Mouse (Mus musculus) myocyte (in vitro differentiated cells): ENCODE data around the gene Krtap3-2. TPM values are rescaled to one million over a fixed set of nuclear protein-coding genes. Genes with fewer than 3 reads are reported as not detected.

Source experiments
- H3K27me3 ChIP-seq: one replicate; pipeline ENCODE4 v1.6.1; 2011; ENCODE audit not compliant: control insufficient read depth, insufficient read depth, insufficient read length
- H3K36me3 ChIP-seq: one replicate; pipeline ENCODE4 v1.6.1; 2011; ENCODE audit not compliant: control insufficient read depth, insufficient read depth
- H3K4me2 ChIP-seq: one replicate; pipeline ENCODE4 v1.6.1; 2011; ENCODE audit warnings: low read depth, control low read depth
- H3K4me3 ChIP-seq: one replicate; pipeline ENCODE4 v1.5.1; 2011; ENCODE audit warnings: mild to moderate bottlenecking, control low read depth, moderate library complexity
- H3K79me2 ChIP-seq: one replicate; pipeline ENCODE4 v1.6.1; 2011; ENCODE audit not compliant: control insufficient read depth, insufficient read depth
- H3ac ChIP-seq: one replicate; pipeline ENCODE4 v1.6.1; 2011; ENCODE audit not compliant: control insufficient read depth, insufficient read length
- CEBPB ChIP-seq: IDR thresholded peaks from 2 replicates; pipeline ENCODE4 v1.6.1; 2011; ENCODE audit warnings: mild to moderate bottlenecking, moderate library complexity; ENCODE audit not compliant: poor library complexity, insufficient read depth, severe bottlenecking
- E2F4 ChIP-seq: IDR thresholded peaks from one replicate; pipeline ENCODE4 v1.6.1; 2011; ENCODE audit warnings: mild to moderate bottlenecking, control low read depth, moderate library complexity; ENCODE audit not compliant: insufficient read depth
- POLR2A ChIP-seq: IDR thresholded peaks from one replicate; pipeline ENCODE4 v1.6.1; 2011; ENCODE audit warnings: low read depth, mild to moderate bottlenecking, control low read depth, moderate library complexity; ENCODE audit not compliant: insufficient read length
- POLR2AphosphoS2 ChIP-seq: IDR thresholded peaks from one replicate; pipeline ENCODE4 v1.6.1; 2011; ENCODE audit warnings: low read depth, control low read depth; ENCODE audit not compliant: insufficient read length
- REST ChIP-seq: IDR thresholded peaks from one replicate; pipeline ENCODE4 v1.6.1; 2011; ENCODE audit warnings: mild to moderate bottlenecking, control low read depth, moderate library complexity; ENCODE audit not compliant: insufficient read depth, insufficient read length
- TCF12 ChIP-seq: IDR thresholded peaks from one replicate; pipeline ENCODE4 v1.6.1; 2011; ENCODE audit warnings: mild to moderate bottlenecking, control low read depth; ENCODE audit not compliant: poor library complexity, insufficient read depth, severe bottlenecking
- polyA plus RNA-seq: library from polyadenylated mRNA; unstranded; fragments of >200 nt; fragmentation: generic; extraction: Trizol; gene quantifications from one replicate; pipeline ENCODE4 v1.2.1, GENCODE M21; 2012; ENCODE audit warnings: missing spikeins

Gene Krtap3-2
- polyA plus RNA-seq, 1 experiment, result not detected

GRCm38 (mm10) chr11:99514098-99514497 is 42.6 kb downstream of the Krtap3-2 start:
- Histone ChIP-seq H3K79me2 (no peaks in the 10 kb centered on the region), H3K27me3 (no peaks in the 10 kb centered on the region), H3K4me2 (no peak overlapping the region), H3K4me3 (no peak overlapping the region), H3K36me3 (no peaks in the 10 kb centered on the region), H3ac (no peak overlapping the region)
- TF ChIP-seq REST (no peak), TCF12 (no peak), POLR2AphosphoS2 (no peak), CEBPB (no peak), POLR2A (no peak), E2F4 (no peak)

Other genes with a start within 250 kb of the Krtap3-2 start
- gene Krt25, start 233.9 kb downstream of the Krtap3-2 start, polyA plus RNA-seq, result not detected
- gene Krt26, start 218.9 kb downstream of the Krtap3-2 start, polyA plus RNA-seq, result not detected
- not detected for gene Krt27, start 205.7 kb downstream of the Krtap3-2 start, polyA plus RNA-seq
- gene Krt28, start 181.9 kb downstream of the Krtap3-2 start, polyA plus RNA-seq, result 0.04 TPM
- 6.7 TPM for gene Krt10, start 167.5 kb downstream of the Krtap3-2 start, polyA plus RNA-seq
- not detected for gene Krt12, start 134.6 kb downstream of the Krtap3-2 start, polyA plus RNA-seq
- gene Krt20, start 118.7 kb downstream of the Krtap3-2 start, polyA plus RNA-seq, result not detected
- 0.02 TPM for gene Krt23, start 63.7 kb downstream of the Krtap3-2 start, polyA plus RNA-seq
- gene Krt39, start 35.5 kb downstream of the Krtap3-2 start, polyA plus RNA-seq, result not detected
- not detected for gene Krt40, start 13.7 kb downstream of the Krtap3-2 start, polyA plus RNA-seq
- gene Krtap3-3, start 6.0 kb downstream of the Krtap3-2 start, polyA plus RNA-seq, result not detected
- gene Gm11939, start 2.6 kb upstream of the Krtap3-2 start, polyA plus RNA-seq, result not detected
- not detected for gene Krtap3-1, start 9.8 kb upstream of the Krtap3-2 start, polyA plus RNA-seq
- not detected for gene Krtap1-5, start 24.2 kb upstream of the Krtap3-2 start, polyA plus RNA-seq
- gene Krtap1-4, start 26.8 kb upstream of the Krtap3-2 start, polyA plus RNA-seq, result not detected
- not detected for gene Krtap1-3, start 34.5 kb upstream of the Krtap3-2 start, polyA plus RNA-seq
- gene Krtap9-3, start 41.3 kb upstream of the Krtap3-2 start, polyA plus RNA-seq, result not detected
- gene Gm11938, start 46.5 kb upstream of the Krtap3-2 start, polyA plus RNA-seq, result not detected
- gene Gm11937, start 53.3 kb upstream of the Krtap3-2 start, polyA plus RNA-seq, result not detected
- gene Krtap2-4, start 58.0 kb upstream of the Krtap3-2 start, polyA plus RNA-seq, result not detected
- not detected for gene Gm11562, start 63.6 kb upstream of the Krtap3-2 start, polyA plus RNA-seq
- gene Krtap4-1, start 71.4 kb upstream of the Krtap3-2 start, polyA plus RNA-seq, result not detected
- not detected for gene Krtap4-2, start 78.2 kb upstream of the Krtap3-2 start, polyA plus RNA-seq
- gene Krtap4-7, start 87.2 kb upstream of the Krtap3-2 start, polyA plus RNA-seq, result not detected
- gene Gm11555, start 93.4 kb upstream of the Krtap3-2 start, polyA plus RNA-seq, result not detected
- not detected for gene Gm11563, start 102.1 kb upstream of the Krtap3-2 start, polyA plus RNA-seq
- gene Krtap4-6, start 109.1 kb upstream of the Krtap3-2 start, polyA plus RNA-seq, result not detected
- gene Gm14190, start 133.9 kb upstream of the Krtap3-2 start, polyA plus RNA-seq, result not detected
- gene Gm14180, start 177.4 kb upstream of the Krtap3-2 start, polyA plus RNA-seq, result not detected
- not detected for gene Gm11595, start 216.1 kb upstream of the Krtap3-2 start, polyA plus RNA-seq
- not detected for gene Krtap4-8, start 223.9 kb upstream of the Krtap3-2 start, polyA plus RNA-seq
- gene Krtap4-9, start 228.3 kb upstream of the Krtap3-2 start, polyA plus RNA-seq, result not detected
- gene Gm11596, start 236.6 kb upstream of the Krtap3-2 start, polyA plus RNA-seq, result not detected
- gene Gm11569, start 242.1 kb upstream of the Krtap3-2 start, polyA plus RNA-seq, result not detected
- not detected for gene Gm11554, start 247.6 kb upstream of the Krtap3-2 start, polyA plus RNA-seq